Mouse (Mus musculus) adrenal gland, adult 18-20 months (tissue): ENCODE measurements around the gene Gpha2. TPM values are rescaled to one million over a fixed set of nuclear protein-coding genes. Genes with fewer than 3 reads are reported as not detected.

Source experiments
- DNase-seq, 2 experiments: peaks; one replicate each; pipeline ENCODE4 v3.0.0; 2021 to 2022; ENCODE audit warnings: low spot score in 2 of 2
- microRNA-seq, 2 experiments: library from miRNA; unstranded; fragments of <30 nt; microRNA quantifications; one replicate each; pipeline ENCODE4 v1.2.0; 2021; ENCODE audit warnings: borderline number of aligned reads in 2 of 2
- total RNA-seq, 2 experiments: library from RNA; stranded (reverse); gene quantifications; 1 replicate in 1 of 2; 2 replicates in 1 of 2; pipeline ENCODE4 v1.2.3; 2021

Gene Gpha2
- total RNA-seq, 2 experiments from 2014 or later, result 21.9 to 24.2 TPM

GRCm38 (mm10) chr19:6272053-6272452 lies 45.9 kb downstream of the Gpha2 start:
- no peak for DNase-seq

- DNase-seq, result no peak
These were observed 46.6 kb downstream of the Gpha2 start for GRCm38 (mm10) chr19:6272738-6273137.

DNA sequence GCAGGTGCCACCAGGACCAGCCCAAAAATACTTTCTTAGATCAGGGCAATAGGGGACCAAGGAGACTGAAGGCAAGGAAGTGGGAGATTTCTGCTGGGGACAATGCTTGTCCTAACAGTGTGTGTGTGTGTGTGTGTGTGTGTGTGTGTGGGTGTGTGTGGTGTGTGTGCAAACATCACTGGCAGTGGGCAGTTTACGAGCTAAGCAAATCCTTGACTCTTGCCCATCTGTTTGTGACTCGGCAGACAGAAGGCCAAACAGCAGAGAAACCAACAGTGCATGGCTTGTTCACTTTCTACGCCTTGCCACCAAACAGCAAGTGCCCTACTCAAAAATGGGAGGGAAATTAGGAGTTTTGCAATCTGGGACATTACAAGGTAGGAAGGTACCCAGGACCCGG lies 47.4 kb downstream of the Gpha2 start:
- no peak for DNase-seq

GRCm38 (mm10) chr19:6273998-6274608 lies 47.9 kb downstream of the Gpha2 start:
- no peak for DNase-seq

GRCm38 (mm10) chr19:6275740-6276389 lies 49.7 kb downstream of the Gpha2 start:
- DNase-seq, result no peak

DNA sequence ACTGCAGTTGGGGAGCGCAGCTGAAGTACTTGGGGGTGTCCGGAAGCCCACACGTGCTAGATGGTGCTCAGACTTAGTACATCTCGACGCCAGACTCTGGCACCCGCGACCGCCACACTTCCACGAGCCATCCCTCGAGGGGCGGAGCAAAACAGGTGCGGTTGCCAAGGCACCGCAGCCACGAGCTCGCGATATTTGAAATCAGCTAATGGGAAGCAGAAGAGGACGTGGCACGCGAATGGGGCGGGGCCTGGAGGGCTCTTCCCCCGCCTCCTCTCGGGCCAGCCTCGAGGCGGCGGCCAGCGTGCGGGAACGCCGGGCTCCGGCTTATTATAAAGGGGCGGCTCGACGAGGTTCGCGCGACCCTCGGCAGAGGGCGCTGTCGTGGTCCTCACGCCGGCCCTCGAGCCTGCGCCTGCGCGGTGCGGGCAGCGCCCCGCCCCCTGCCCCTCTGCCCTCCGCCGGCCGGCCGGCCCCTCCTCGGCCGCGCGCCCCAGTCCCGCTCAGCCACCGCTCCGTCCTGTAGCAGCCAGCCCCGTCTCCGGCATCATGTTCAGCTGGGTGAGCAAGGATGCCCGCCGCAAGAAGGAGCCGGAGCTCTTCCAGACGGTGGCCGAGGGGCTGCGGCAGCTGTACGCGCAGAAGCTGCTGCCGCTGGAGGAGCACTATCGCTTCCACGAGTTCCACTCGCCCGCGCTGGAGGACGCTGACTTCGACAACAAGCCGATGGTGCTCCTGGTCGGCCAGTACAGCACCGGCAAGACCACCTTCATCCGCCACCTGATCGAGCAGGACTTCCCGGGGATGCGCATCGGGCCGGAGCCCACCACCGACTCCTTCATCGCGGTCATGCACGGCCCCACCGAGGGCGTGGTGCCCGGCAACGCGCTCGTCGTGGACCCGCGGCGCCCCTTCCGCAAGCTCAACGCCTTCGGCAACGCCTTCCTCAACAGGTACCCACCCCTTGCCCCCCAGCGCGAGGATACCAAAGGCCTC lies 50.5 kb downstream of the Gpha2 start, which contains the start of gene Ehd1:
TSS of gene Ehd1 (plus strand) at position 300 of the 996 bp plus-strand sequence.
- DNase-seq, result peak; percentile 97 to 99

Small RNA genes lying within 50 kb of the gene (microRNA-seq; reads per million reads assigned to microRNA genes)
- 26.9 to 40.2 reads per million in 2 experiments for gene Mir192
- 27.9 to 31.2 reads per million in 2 experiments for gene Mir194-2

Other genes starting within 250 kb of the Gpha2 start
- not detected for gene Slc22a20, start 240.2 kb upstream of the Gpha2 start, total RNA-seq
- 10 to 100 TPM; 31.6 to 35.5 TPM for gene Capn1, start 210.5 kb upstream of the Gpha2 start, total RNA-seq
- 10 to 100 TPM; 49.7 to 71.3 TPM for gene Syvn1, start 179.8 kb upstream of the Gpha2 start, total RNA-seq
- gene Mrpl49, start 168.6 kb upstream of the Gpha2 start, total RNA-seq, result 10 to 100 TPM; 53.3 to 59.7 TPM
- gene Fau, start 168.5 kb upstream of the Gpha2 start, total RNA-seq, result 1,000 to 10,000 TPM; 1,067 to 1,157 TPM
- gene Znhit2, start 165.2 kb upstream of the Gpha2 start, total RNA-seq, result 10 to 100 TPM; 29.1 to 32.9 TPM
- gene Tm7sf2, start 158.0 kb upstream of the Gpha2 start, total RNA-seq, result 10 to 100 TPM; 19.7 to 36.7 TPM
- gene Vps51, start 149.1 kb upstream of the Gpha2 start, total RNA-seq, result 10 to 100 TPM; 51.6 to 58.8 TPM
- gene Tmem262, start 146.3 kb upstream of the Gpha2 start, total RNA-seq, result not detected
- not detected for gene Gm28374, start 144.1 kb upstream of the Gpha2 start, total RNA-seq
- gene Zfpl1, start 141.4 kb upstream of the Gpha2 start, total RNA-seq, result 10 to 100 TPM; 29.8 to 34.1 TPM
- under 1 TPM; 0.58 to 0.60 TPM for gene Cdca5, start 141.4 kb upstream of the Gpha2 start, total RNA-seq
- not detected for gene AC131692.1, start 132.0 kb upstream of the Gpha2 start, total RNA-seq
- not detected for gene Naaladl1, start 120.6 kb upstream of the Gpha2 start, total RNA-seq
- 10 to 100 TPM; 12.9 to 17.2 TPM for gene Sac3d1, start 107.7 kb upstream of the Gpha2 start, total RNA-seq
- gene Snx15, start 98.1 kb upstream of the Gpha2 start, total RNA-seq, result 10 to 100 TPM; 26.8 to 28.1 TPM
- 1 to 10 TPM; 1.6 to 3.1 TPM for gene Batf2, start 85.4 kb upstream of the Gpha2 start, total RNA-seq
- gene Arl2, start 84.8 kb upstream of the Gpha2 start, total RNA-seq, result 10 to 100 TPM; 84.7 to 87.7 TPM
- 1 to 10 TPM in 1 of 2 experiments, under 1 TPM in 1; 0.99 to 1.3 TPM for gene Majin, start 42.0 kb upstream of the Gpha2 start, total RNA-seq
- gene Ppp2r5b, start 9.5 kb downstream of the Gpha2 start, total RNA-seq, result 100 to 1,000 TPM in 1 of 2 experiments, 10 to 100 TPM in 1; 97.0 to 115 TPM
- gene Atg2a, start 15.3 kb downstream of the Gpha2 start, total RNA-seq, result 10 to 100 TPM; 26.4 to 37.1 TPM
- gene Ehd1, start 50.3 kb downstream of the Gpha2 start, total RNA-seq, result 100 to 1,000 TPM; 112 to 157 TPM
- gene Cdc42bpg, start 80.1 kb downstream of the Gpha2 start, total RNA-seq, result 10 to 100 TPM; 15.1 to 19.3 TPM
- 10 to 100 TPM; 48.2 to 54.2 TPM for gene Men1, start 108.6 kb downstream of the Gpha2 start, total RNA-seq
- 10 to 100 TPM; 31.1 to 40.1 TPM for gene Map4k2, start 114.8 kb downstream of the Gpha2 start, total RNA-seq
- gene Sf1, start 137.3 kb downstream of the Gpha2 start, total RNA-seq, result 100 to 1,000 TPM; 233 to 277 TPM
- 10 to 100 TPM; 55.0 to 65.0 TPM for gene Pygm, start 158.0 kb downstream of the Gpha2 start, total RNA-seq
- gene Rasgrp2, start 173.0 kb downstream of the Gpha2 start, total RNA-seq, result 10 to 100 TPM; 38.0 to 44.8 TPM
- gene Nrxn2, start 192.4 kb downstream of the Gpha2 start, total RNA-seq, result 1 to 10 TPM; 6.8 to 7.4 TPM